In genomic region chr3:146343649-146344401, GRCm38 (mm10) we compare ENCODE assay signal across 8 mouse cellular contexts.
DNase-seq lines count a peak whose midpoint lies in the region; ATAC-seq and TF ChIP-seq lines count a peak whose summit lies in the region.

No protein-coding gene starts in this region.

- TF ChIP-seq CTCF in midbrain, postnatal 0 days (IDR thresholded peaks at IDR 0.05) = peak; percentile 84

- intact Hi-C loops in left cerebral cortex, postnatal 36 days (cut with DNase I) = loop anchor here (2.0 to 10.0 kb wide), 4 partner anchors 153 to 571 kb away; partner anchors contain the start of genes Gng5 and Spata1

- peaks cover 3% of the 10 kb centered on the region for H3K4me1 ChIP-seq in midbrain, postnatal 0 days (ENCODE audit: insufficient read depth, low read length)

- H3K9me3 ChIP-seq in midbrain, postnatal 0 days (ENCODE audit: low read length) = no peaks in the 10 kb centered on the region

- 0 out of 2 replicates have a peak overlapping the region, but pooled peaks have one; percentile 49 for H3K27ac ChIP-seq in midbrain, postnatal 0 days (ENCODE audit: low read depth, low read length)

- no peak overlapping the region for H3K4me3 ChIP-seq in midbrain, postnatal 0 days (ENCODE audit: low read depth, low read length)

- WGBS in midbrain, postnatal 0 days = 56% methylated on average over 9 of the region's 9 CpGs

- ATAC-seq in erythroblast, adult 5-6 weeks (replicated peaks; ENCODE audit: low FRiP score, poor library complexity, severe bottlenecking) = peak; percentile 69; the same call in 1 of the 2 replicates
- no peak for ATAC-seq in midbrain, postnatal 0 days (ENCODE audit: low FRiP score)

- H3K27me3 ChIP-seq in midbrain, postnatal 0 days (ENCODE audit: insufficient read depth, low read length) = no peaks in the 10 kb centered on the region

- no peak overlapping the region for H3K4me2 ChIP-seq in midbrain, postnatal 0 days (ENCODE audit: low read depth, low read length, poor library complexity, severe bottlenecking)

- H3K36me3 ChIP-seq in midbrain, postnatal 0 days (ENCODE audit: insufficient read depth, low read length) = no peaks in the 10 kb centered on the region

- no peak overlapping the region for H3K9ac ChIP-seq in midbrain, postnatal 0 days (replicated peaks; ENCODE audit: low read length, poor library complexity, severe bottlenecking)

- peak; percentile 36 to 56 for DNase-seq in urinary bladder, postnatal 36 days (ENCODE audit: low spot score in 2 of 2)
- DNase-seq in urinary bladder, postnatal 10 days (ENCODE audit: low spot score) = no peak
- DNase-seq in brain, adult 2 months (ENCODE audit: low read depth, low spot score) = peak; percentile 90
- peak; percentile 64 for DNase-seq in induced T-regulatory cell, adult 2 months (ENCODE audit: low read depth)
- peak; percentile 54 to 67 for DNase-seq in left cerebral cortex, postnatal 36 days (ENCODE audit: low spot score in 2 of 2)
- DNase-seq in midbrain, postnatal 0 days (ENCODE audit: low spot score) = peak; percentile 75
- DNase-seq in thymus, postnatal 25 days = peak; percentile 52
